Mouse (Mus musculus) heart, embryonic 10.5 days (tissue): ENCODE data around the gene Gm9857. TPM values are rescaled to one million over a fixed set of nuclear protein-coding genes. Genes with fewer than 3 reads are reported as not detected.

Experiments used
- polyA plus RNA-seq: library from polyadenylated mRNA; unstranded; fragments of >200 nt; fragmentation: Nextera tagmentation; extraction: Ambion mirVana; gene quantifications from 2 replicates; pipeline ENCODE4 v1.2.1, GENCODE M21; 2016

The Gm9857 gene
- polyA plus RNA-seq, 1 experiment from 2014 or later: not detected

Other genes with a start within 250 kb of the Gm9857 start
- gene Gpsm2, start 218.1 kb downstream of the Gm9857 start, polyA plus RNA-seq: 35.6 and 38.7 TPM in 2 replicates
- gene Aknad1, start 200.8 kb downstream of the Gm9857 start, polyA plus RNA-seq: not detected in 2 replicates
- gene Stxbp3, start 99.9 kb downstream of the Gm9857 start, polyA plus RNA-seq: 29.4 and 30.8 TPM in 2 replicates
- gene Fndc7, start 50.4 kb downstream of the Gm9857 start, polyA plus RNA-seq: 0.21 and 0.26 TPM in 2 replicates
- gene Prpf38b, start 28.7 kb downstream of the Gm9857 start, polyA plus RNA-seq: 56.4 and 64.3 TPM in 2 replicates
- 0.18 and 0.33 TPM in 2 replicates for gene Henmt1, start 572 bp downstream of the Gm9857 start, polyA plus RNA-seq
- 4.6 and 5.6 TPM in 2 replicates for gene Fam102b, start 87.2 kb upstream of the Gm9857 start, polyA plus RNA-seq
- not detected in 2 replicates for gene Slc25a54, start 140.0 kb upstream of the Gm9857 start, polyA plus RNA-seq
- 40.4 and 42.5 TPM in 2 replicates for gene Slc25a24, start 182.7 kb upstream of the Gm9857 start, polyA plus RNA-seq